Mouse (Mus musculus): ENCODE results near the gene Mreg. TPM values are rescaled to one million over a fixed set of nuclear protein-coding genes. Genes with fewer than 3 reads are reported as not detected.

The Mreg gene
- total and polyA plus RNA-seq, 3 experiments = 50.6 to 69.8 (median 52.4) TPM

GRCm38 (mm10) chr1:72172788-72173187, 39.3 kb downstream of the Mreg start:
- Histone ChIP-seq H3K4me2 (ENCODE audit: insufficient read depth, low read depth, poor library complexity, severe bottlenecking) (no peak overlapping the region), H3K9ac (ENCODE audit: insufficient read depth, low read depth) (no peak overlapping the region), H3K27me3 (replicated peaks) (no peaks in the 10 kb centered on the region), H3K9me3 (replicated peaks; ENCODE audit: low read length) (no peaks in the 10 kb centered on the region), H3K4me1 (ENCODE audit: control insufficient read depth in 1 of 2, insufficient read depth in 2 of 2) (peaks cover 5 to 33% of the 10 kb centered on the region in 2 experiments), H3K36me3 (replicated peaks in 1 of 2; ENCODE audit: control insufficient read depth in 1 of 2, insufficient read depth in 1 of 2, low read length in 1 of 2) (peaks cover 25 to 89% of the 10 kb centered on the region in 2 experiments), H3K79me2 (replicated peaks; ENCODE audit: control insufficient read depth, extremely low read depth, insufficient read depth, poor library complexity, severe bottlenecking) (peaks cover 6% of the 10 kb centered on the region), H3K4me3 (replicated peaks in 1 of 3; ENCODE audit: low read depth in 2 of 3, low read length in 2 of 3, poor library complexity in 1 of 3) (no peak overlapping the region), H3K27ac (ENCODE audit: insufficient read depth, low read depth) (no peak overlapping the region)
- dilution Hi-C loops (cut with MboI; ENCODE audit: extremely low pct_ligation_motif_present, extremely low pct_unique_long_range_greater_than_20kb, low sequenced_read_pairs) = no loop called here
- DNase-seq (ENCODE audit: extremely low read depth) = no peak
- in situ Hi-C loops (cut with MboI; ENCODE audit: low pct_ligation_motif_present, low pct_unique_long_range_greater_than_20kb, low sequenced_read_pairs) = no loop called here
- no peak for TF ChIP-seq MAZ (IDR thresholded peaks at IDR 0.05; ENCODE audit: low read depth, low read length)
- no peak for TF ChIP-seq MEF2A (IDR thresholded peaks at IDR 0.05; ENCODE audit: borderline replicate concordance, low read depth, low read length)
- no peak for TF ChIP-seq BHLHE40 (IDR thresholded peaks at IDR 0.05; ENCODE audit: low read depth, low read length)
- TF ChIP-seq NRF1 (IDR thresholded peaks at IDR 0.05; ENCODE audit: low read depth, low read length) = no peak
- no peak for TF ChIP-seq HCFC1 (IDR thresholded peaks at IDR 0.05; ENCODE audit: low read depth, low read length)
- no peak for TF ChIP-seq POLR2A (IDR thresholded peaks at IDR 0.05; ENCODE audit: low read depth, low read length)
- no peak for TF ChIP-seq EP300 (IDR thresholded peaks at IDR 0.05; ENCODE audit: low read length)
- no peak for TF ChIP-seq USF2 (conservative IDR thresholded peaks at IDR 0.05; ENCODE audit: low read depth, low read length)
- no peak for TF ChIP-seq TBP (conservative IDR thresholded peaks at IDR 0.05; ENCODE audit: low read depth, low read length)
- TF ChIP-seq E2F4 (IDR thresholded peaks at IDR 0.05; ENCODE audit: insufficient replicate concordance, low read depth, low read length) = no peak
- TF ChIP-seq ZKSCAN1 (IDR thresholded peaks at IDR 0.05; ENCODE audit: borderline replicate concordance, low read depth, low read length) = no peak
- TF ChIP-seq PAX5 (IDR thresholded peaks at IDR 0.05; ENCODE audit: low read length) = no peak
- TF ChIP-seq TCF12 (IDR thresholded peaks at IDR 0.05; ENCODE audit: low read depth, low read length) = no peak
- TF ChIP-seq IRF4 (IDR thresholded peaks at IDR 0.05; ENCODE audit: low read depth, low read length) = no peak

GRCm38 (mm10) chr1:72171001-72171860, 40.9 kb downstream of the Mreg start:
- peaks cover 38 to 93% of the 10 kb centered on the region in 2 experiments for H3K36me3 ChIP-seq (replicated peaks in 1 of 2; ENCODE audit: control insufficient read depth in 1 of 2, insufficient read depth in 1 of 2, low read length in 1 of 2)
- TF ChIP-seq ZC3H11A (IDR thresholded peaks at IDR 0.05; ENCODE audit: low read depth, low read length) (no peak), MAFK (IDR thresholded peaks at IDR 0.05; ENCODE audit: insufficient replicate concordance, low read length) (no peak), RAD21 (IDR thresholded peaks at IDR 0.05; ENCODE audit: low read depth, low read length) (no peak), CTCF (conservative IDR thresholded peaks at IDR 0.05 in 1 of 2, IDR thresholded peaks at IDR 0.05 in 1 of 2; ENCODE audit: low read depth in 2 of 2, low read length in 2 of 2) (no peak), ZKSCAN1 (IDR thresholded peaks at IDR 0.05; ENCODE audit: borderline replicate concordance, low read depth, low read length) (no peak), MAX (IDR thresholded peaks at IDR 0.05; ENCODE audit: low read length) (no peak), MAZ (IDR thresholded peaks at IDR 0.05; ENCODE audit: low read depth, low read length) (no peak), IRF4 (IDR thresholded peaks at IDR 0.05; ENCODE audit: low read depth, low read length) (no peak), UBTF (IDR thresholded peaks at IDR 0.05; ENCODE audit: low read depth, low read length) (no peak), JUN (IDR thresholded peaks at IDR 0.05; ENCODE audit: insufficient read depth, low read depth, low read length) (no peak), E2F4 (IDR thresholded peaks at IDR 0.05; ENCODE audit: insufficient replicate concordance, low read depth, low read length) (no peak), MXI1 (IDR thresholded peaks at IDR 0.05; ENCODE audit: low read depth, low read length) (no peak), KAT2A (IDR thresholded peaks at IDR 0.05; ENCODE audit: insufficient replicate concordance, low read length) (no peak), POLR2A (IDR thresholded peaks at IDR 0.05; ENCODE audit: low read depth, low read length) (no peak), RCOR1 (conservative IDR thresholded peaks at IDR 0.05; ENCODE audit: low read depth, low read length) (no peak), USF2 (conservative IDR thresholded peaks at IDR 0.05; ENCODE audit: low read depth, low read length) (no peak)
- no peak overlapping the region for H3K27ac ChIP-seq (ENCODE audit: insufficient read depth, low read depth)
- peaks cover under 1 to 18% of the 10 kb centered on the region in 2 experiments; a peak in 3 of 4 replicates for H3K4me1 ChIP-seq (ENCODE audit: control insufficient read depth in 1 of 2, insufficient read depth in 2 of 2)
- DNase-seq (ENCODE audit: extremely low read depth) = no peak
- no peaks in the 10 kb centered on the region for H3K9me3 ChIP-seq (replicated peaks; ENCODE audit: low read length)
- H3K79me2 ChIP-seq (replicated peaks; ENCODE audit: control insufficient read depth, extremely low read depth, insufficient read depth, poor library complexity, severe bottlenecking) = peaks cover 3% of the 10 kb centered on the region
- no peaks in the 10 kb centered on the region for H3K27me3 ChIP-seq (replicated peaks)
- no peak overlapping the region for H3K4me2 ChIP-seq (ENCODE audit: insufficient read depth, low read depth, poor library complexity, severe bottlenecking)
- in situ Hi-C loops (cut with MboI; ENCODE audit: low pct_ligation_motif_present, low pct_unique_long_range_greater_than_20kb, low sequenced_read_pairs) (no loop called here), dilution Hi-C loops (cut with MboI; ENCODE audit: extremely low pct_ligation_motif_present, extremely low pct_unique_long_range_greater_than_20kb, low sequenced_read_pairs) (no loop called here)
- H3K4me3 ChIP-seq (replicated peaks in 1 of 3; ENCODE audit: low read depth in 2 of 3, low read length in 2 of 3, poor library complexity in 1 of 3) = no peak overlapping the region
- H3K9ac ChIP-seq (ENCODE audit: insufficient read depth, low read depth) = no peak overlapping the region

Data from CH12.LX (cell line).